Mouse (Mus musculus) G1E (cell line): ENCODE results near the gene Brwd1.

ENCODE experiments used
- CTCF ChIP-seq: IDR thresholded peaks from 2 replicates; pipeline ENCODE4 v1.5.1; 2012; ENCODE audit warnings: low read depth, low read length, inconsistent platforms, mixed read lengths
- GATA2 ChIP-seq: IDR thresholded peaks from 2 replicates; pipeline ENCODE4 v1.6.1; 2012; ENCODE audit warnings: low read depth, low read length, inconsistent platforms, borderline replicate concordance

DNA sequence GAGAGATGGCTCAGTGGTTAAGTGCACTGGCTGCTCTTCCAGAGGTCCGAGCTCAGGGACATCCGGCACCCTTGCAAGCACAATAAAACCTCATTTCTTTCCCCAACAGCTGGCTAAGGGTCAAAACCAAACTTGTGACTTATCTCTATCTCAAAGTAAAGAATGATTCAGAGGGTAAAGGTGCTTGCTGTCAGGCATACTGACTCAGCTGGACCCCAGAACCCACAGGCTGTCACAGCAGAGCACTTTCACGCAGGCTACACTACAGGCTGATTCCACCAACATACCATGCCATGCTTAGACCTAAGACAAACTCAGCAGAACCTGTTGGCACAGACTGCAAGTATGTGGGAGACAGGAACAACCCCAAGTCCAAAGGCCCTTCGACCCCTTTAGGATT lies 41.6 kb downstream of the Brwd1 start:
- no peak for TF ChIP-seq CTCF
- no peak for TF ChIP-seq GATA2
